Mouse (Mus musculus) urinary bladder, adult 18-20 months (tissue): ENCODE measurements around the gene Trabd2b.
A peak's percentile ranks its signal among the peaks of the same experiment; 100 is the strongest.

ENCODE experiments used
- DNase-seq, 2 experiments: peaks; one replicate each; pipeline ENCODE4 v3.0.0; 2022; ENCODE audit warnings: low spot score in 2 of 2, mixed read lengths in 2 of 2

Trabd2b gene

GRCm38 (mm10) chr4:114448393-114449052, 42.0 kb downstream of the Trabd2b start:
- no peak for DNase-seq

- DNase-seq, result no peak
Observed at GRCm38 (mm10) chr4:114453101-114453500, 46.6 kb downstream of the Trabd2b start.

GRCm38 (mm10) chr4:114454016-114454415, 47.5 kb downstream of the Trabd2b start:
- no peak for DNase-seq

- DNase-seq, result no peak
Observed at GRCm38 (mm10) chr4:114454495-114455186, 48.1 kb downstream of the Trabd2b start.

GRCm38 (mm10) chr4:114457111-114457510, 50.6 kb downstream of the Trabd2b start:
- DNase-seq, result no peak

GRCm38 (mm10) chr4:114459591-114459990, 53.1 kb downstream of the Trabd2b start:
- DNase-seq, result no peak

GRCm38 (mm10) chr4:114460401-114460800, 53.9 kb downstream of the Trabd2b start:
- no peak for DNase-seq

- no peak for DNase-seq
Observed at GRCm38 (mm10) chr4:114461093-114461492, 54.6 kb downstream of the Trabd2b start.

GRCm38 (mm10) chr4:114465641-114466040, 59.1 kb downstream of the Trabd2b start:
- DNase-seq, result no peak

- DNase-seq, result no peak
Observed at GRCm38 (mm10) chr4:114467371-114468094, 61.0 kb downstream of the Trabd2b start.

- DNase-seq, result no peak
Observed at GRCm38 (mm10) chr4:114468095-114468429, 61.5 kb downstream of the Trabd2b start.

- DNase-seq, result no peak
Observed at GRCm38 (mm10) chr4:114469881-114470280, 63.4 kb downstream of the Trabd2b start.

- peak in 1 of 2 experiments; percentile 54 for DNase-seq
Observed at GRCm38 (mm10) chr4:114472143-114472542, 65.6 kb downstream of the Trabd2b start.

- DNase-seq, result no peak
Observed at GRCm38 (mm10) chr4:114476316-114476715, 69.8 kb downstream of the Trabd2b start.

GRCm38 (mm10) chr4:114477082-114477771, 70.7 kb downstream of the Trabd2b start:
- DNase-seq, result no peak

- no peak for DNase-seq
Observed at GRCm38 (mm10) chr4:114481518-114481917, 75.0 kb downstream of the Trabd2b start.

GRCm38 (mm10) chr4:114484173-114484572, 77.6 kb downstream of the Trabd2b start:
- DNase-seq, result no peak

GRCm38 (mm10) chr4:114485996-114486395, 79.5 kb downstream of the Trabd2b start:
- no peak for DNase-seq

- no peak for DNase-seq
Observed at GRCm38 (mm10) chr4:114486885-114487531, 80.5 kb downstream of the Trabd2b start.

GRCm38 (mm10) chr4:114487701-114488100, 81.2 kb downstream of the Trabd2b start:
- no peak for DNase-seq

GRCm38 (mm10) chr4:114492157-114492556, 85.6 kb downstream of the Trabd2b start:
- no peak for DNase-seq

- no peak for DNase-seq
Observed at GRCm38 (mm10) chr4:114494035-114494434, 87.5 kb downstream of the Trabd2b start.
